ENCODE assay signal across 18 mouse cellular contexts in the genomic region with DNA sequence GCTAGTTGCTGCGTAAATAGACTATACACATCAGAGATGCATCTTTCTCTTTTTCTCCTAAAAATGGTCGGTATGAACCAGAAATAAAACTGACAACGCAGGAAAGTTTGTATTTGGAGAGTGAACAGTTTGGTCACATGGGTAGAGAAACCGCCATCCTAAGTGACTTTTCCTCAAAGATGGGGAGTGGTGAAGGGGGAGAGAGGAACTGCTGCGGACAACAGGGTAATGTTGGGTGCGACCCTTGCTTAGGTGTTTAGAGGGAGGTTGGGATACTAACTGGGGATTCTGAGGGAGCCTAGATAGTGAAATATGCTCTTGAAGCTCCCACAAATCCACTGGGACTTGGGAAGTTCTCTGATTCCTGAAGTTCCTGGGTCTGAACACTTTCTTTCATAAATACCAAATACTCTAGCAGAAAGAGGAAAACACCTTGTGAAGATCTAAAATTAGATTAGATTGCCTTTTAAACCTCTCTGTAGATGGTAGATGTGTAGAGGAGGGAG. TPM values are rescaled to one million over a fixed set of nuclear protein-coding genes. Genes with fewer than 3 reads are reported as not detected.
DNase-seq lines count a peak whose midpoint lies in the region; ATAC-seq and TF ChIP-seq lines count a peak whose summit lies in the region.
"Had no signal": no experiment of that assay in that cellular context is flagged by ENCODE, and none has a peak within 500 bp of the region (broad histone marks: within the 10 kb centered on the region; RNA-seq: fewer than 3 reads in every experiment).

No protein-coding gene starts in this region.

- WGBS in cerebellum, adult 2 months = 5% methylated on average over 6 of the region's 6 CpGs
- 1% methylated on average over 6 of the region's 6 CpGs for WGBS in hindbrain, embryonic 10.5 days
- under 1% methylated on average over 6 of the region's 6 CpGs for WGBS in midbrain, embryonic 12.5 days
- 0% methylated on average over 6 of the region's 6 CpGs for WGBS in neural tube, embryonic 14.5 days
- WGBS in thymus, adult 2 months = 3% methylated on average over 6 of the region's 6 CpGs
- 1% methylated on average over 6 of the region's 6 CpGs for WGBS in liver, embryonic 11.5 days

- peak overlapping the region; percentile 59; the same call in 1 of the 2 replicates for H3K27ac ChIP-seq in cerebellum, adult 2 months (ENCODE audit: insufficient read depth, low read length)
- no peak overlapping the region for H3K27ac ChIP-seq in hindbrain, embryonic 10.5 days
- H3K27ac ChIP-seq in midbrain, embryonic 12.5 days (replicated peaks) = peak overlapping the region; percentile 79
- H3K27ac ChIP-seq in neural tube, embryonic 14.5 days (ENCODE audit: low read depth, low read length) = peak overlapping the region; percentile 39; the same call in 1 of the 2 replicates
- H3K27ac ChIP-seq in thymus, adult 2 months (ENCODE audit: control insufficient read depth, insufficient read depth, low read length) = no peak overlapping the region
- H3K27ac ChIP-seq in liver, embryonic 11.5 days (ENCODE audit: low read depth, low read length) = no peak overlapping the region
- H3K27ac ChIP-seq: kidney, embryonic 15.5 days; lung, embryonic 15.5 days; stomach, embryonic 15.5 days had no signal

- H3K36me3 ChIP-seq in hindbrain, embryonic 10.5 days = no peaks in the 10 kb centered on the region
- no peaks in the 10 kb centered on the region for H3K36me3 ChIP-seq in midbrain, embryonic 12.5 days
- no peaks in the 10 kb centered on the region for H3K36me3 ChIP-seq in neural tube, embryonic 14.5 days (ENCODE audit: control insufficient read depth, insufficient read depth, low read length)
- H3K36me3 ChIP-seq in thymus, adult 2 months (ENCODE audit: control insufficient read depth, insufficient read depth, low read length) = no peaks in the 10 kb centered on the region
- H3K36me3 ChIP-seq in liver, embryonic 11.5 days (ENCODE audit: control insufficient read depth, insufficient read depth, low read length) = no peaks in the 10 kb centered on the region
- H3K36me3 ChIP-seq: kidney, embryonic 15.5 days; lung, embryonic 15.5 days; stomach, embryonic 15.5 days had no signal

- no peaks in the 10 kb centered on the region; the same call in 1 of the 2 replicates for H3K27me3 ChIP-seq in cerebellum, adult 2 months (ENCODE audit: control insufficient read depth, insufficient read depth, low read length)
- H3K27me3 ChIP-seq in hindbrain, embryonic 10.5 days (ENCODE audit: insufficient read depth, poor library complexity, severe bottlenecking) = peaks cover 100% of the 10 kb centered on the region
- H3K27me3 ChIP-seq in midbrain, embryonic 12.5 days = peaks cover 74% of the 10 kb centered on the region
- peaks cover 43% of the 10 kb centered on the region for H3K27me3 ChIP-seq in neural tube, embryonic 14.5 days (ENCODE audit: control insufficient read depth, insufficient read depth, low read length)
- peaks cover 12% of the 10 kb centered on the region for H3K27me3 ChIP-seq in thymus, adult 2 months (ENCODE audit: control insufficient read depth, insufficient read depth, low read length)
- H3K27me3 ChIP-seq in liver, embryonic 11.5 days (replicated peaks; ENCODE audit: control insufficient read depth, insufficient read depth, low read length) = peaks cover 83% of the 10 kb centered on the region

- H3K9me3 ChIP-seq in hindbrain, embryonic 10.5 days = no peaks in the 10 kb centered on the region
- 0 out of 2 replicates have a peak, but pooled peaks cover 3% of the 10 kb centered on the region for H3K9me3 ChIP-seq in midbrain, embryonic 12.5 days
- no peaks in the 10 kb centered on the region for H3K9me3 ChIP-seq in neural tube, embryonic 14.5 days (ENCODE audit: control insufficient read depth, low read length)
- no peaks in the 10 kb centered on the region for H3K9me3 ChIP-seq in liver, embryonic 11.5 days (ENCODE audit: control insufficient read depth, low read length)
- H3K9me3 ChIP-seq: kidney, embryonic 15.5 days; lung, embryonic 15.5 days; stomach, embryonic 15.5 days had no signal

- ATAC-seq in midbrain, embryonic 12.5 days (ENCODE audit: low FRiP score, low read depth) = no peak
- no peak for ATAC-seq in neural tube, embryonic 14.5 days (ENCODE audit: low read depth)
- no peak for ATAC-seq in frontal cortex, adult (ENCODE audit: low TSS enrichment)
- no peak for ATAC-seq in liver, embryonic 11.5 days (replicated peaks; ENCODE audit: low FRiP score)
- ATAC-seq: inflammation-experienced regulatory T-cells, adult 6 months had no signal

- 0 out of 2 replicates have a peak overlapping the region, but pooled peaks have one; percentile 32 for H3K9ac ChIP-seq in midbrain, embryonic 12.5 days (replicated peaks)
- H3K9ac ChIP-seq in neural tube, embryonic 14.5 days (replicated peaks; ENCODE audit: low read depth, low read length) = no peak overlapping the region; the same call in 1 of the 2 replicates
- no peak overlapping the region for H3K9ac ChIP-seq in liver, embryonic 11.5 days (ENCODE audit: low read depth, low read length)
- H3K9ac ChIP-seq: kidney, embryonic 15.5 days; lung, embryonic 15.5 days; stomach, embryonic 15.5 days had no signal

- H3K4me2 ChIP-seq in midbrain, embryonic 12.5 days (replicated peaks) = peak overlapping the region; percentile 43
- H3K4me2 ChIP-seq in neural tube, embryonic 14.5 days (ENCODE audit: low read depth, low read length) = peak overlapping the region; percentile 39; the same call in 1 of the 2 replicates
- H3K4me2 ChIP-seq in liver, embryonic 11.5 days = no peak overlapping the region
- H3K4me2 ChIP-seq: kidney, embryonic 15.5 days; lung, embryonic 15.5 days; stomach, embryonic 15.5 days had no signal

- H3K4me1 ChIP-seq in cerebellum, adult 2 months (ENCODE audit: control insufficient read depth, insufficient read depth, low read length) = no peaks in the 10 kb centered on the region; the same call in 1 of the 2 replicates
- peaks cover 30% of the 10 kb centered on the region for H3K4me1 ChIP-seq in hindbrain, embryonic 10.5 days (replicated peaks)
- H3K4me1 ChIP-seq in midbrain, embryonic 12.5 days = 0 out of 2 replicates have a peak, but pooled peaks cover 4% of the 10 kb centered on the region
- H3K4me1 ChIP-seq in neural tube, embryonic 14.5 days (ENCODE audit: control insufficient read depth, insufficient read depth, low read length) = no peaks in the 10 kb centered on the region
- H3K4me1 ChIP-seq in thymus, adult 2 months (replicated peaks; ENCODE audit: control insufficient read depth, insufficient read depth, low read length) = no peaks in the 10 kb centered on the region
- no peaks in the 10 kb centered on the region for H3K4me1 ChIP-seq in liver, embryonic 11.5 days (replicated peaks; ENCODE audit: control insufficient read depth, insufficient read depth, low read length)
- H3K4me1 ChIP-seq: kidney, embryonic 15.5 days; lung, embryonic 15.5 days; stomach, embryonic 15.5 days had no signal

- TF ChIP-seq CTCF in cerebellum, adult 2 months (IDR thresholded peaks at IDR 0.05; ENCODE audit: borderline replicate concordance, insufficient read depth, low read depth, low read length) = no peak
- no peak for TF ChIP-seq CTCF in thymus, adult 2 months (IDR thresholded peaks at IDR 0.05; ENCODE audit: borderline replicate concordance, control insufficient read depth, extremely low read depth, insufficient read depth, low read length, poor library complexity)

- no peak for DNase-seq in cerebellum, adult 2 months
- no peak for DNase-seq in cerebellum, adult 9-11 months
- DNase-seq in hindbrain, embryonic 10.5 days (ENCODE audit: low spot score) = no peak
- DNase-seq in thymus, adult 2 months = no peak
- no peak for DNase-seq in liver, embryonic 11.5 days (ENCODE audit: low spot score)
- DNase-seq: gastrocnemius, postnatal 36 days; layer of hippocampus, adult 9-11 months; thymus, postnatal 4 days had no signal

- H3K4me3 ChIP-seq in cerebellum, adult 2 months (replicated peaks; ENCODE audit: insufficient read depth, low read depth, low read length) = peak overlapping the region; percentile 83
- peak overlapping the region; percentile 42 for H3K4me3 ChIP-seq in hindbrain, embryonic 10.5 days
- peak overlapping the region; percentile 36 for H3K4me3 ChIP-seq in midbrain, embryonic 12.5 days
- H3K4me3 ChIP-seq in neural tube, embryonic 14.5 days (ENCODE audit: low read depth, low read length) = peak overlapping the region; percentile 14; the same call in 1 of the 2 replicates
- no peak overlapping the region for H3K4me3 ChIP-seq in thymus, adult 2 months (ENCODE audit: control insufficient read depth, insufficient read depth, low read length)
- H3K4me3 ChIP-seq in liver, embryonic 11.5 days (ENCODE audit: low read depth, low read length) = no peak overlapping the region
- H3K4me3 ChIP-seq: kidney, embryonic 15.5 days; lung, embryonic 15.5 days; stomach, embryonic 15.5 days had no signal

- TF ChIP-seq POLR2A in cerebellum, adult 2 months (IDR thresholded peaks at IDR 0.05; ENCODE audit: borderline replicate concordance, insufficient read depth, low read length) = no peak
- TF ChIP-seq POLR2A in thymus, adult 2 months (IDR thresholded peaks at IDR 0.05; ENCODE audit: control insufficient read depth, extremely low read depth, insufficient read depth, low read length, poor library complexity) = no peak

RNA-seq across cellular contexts. Expression of a gene that starts 40.7 kb away (rescaled TPM):
- 1,121 and 1,289 TPM in 2 replicates for polyA plus RNA-seq in cerebellum, adult 2 months (2012; rRNA removed)
- 6.9 and 8.1 TPM in 2 replicates for polyA plus RNA-seq in hindbrain, embryonic 10.5 days (2016; fragmentation: Nextera tagmentation; extraction: Ambion mirVana)
- polyA plus RNA-seq in midbrain, embryonic 12.5 days (2016; fragmentation: Nextera tagmentation; extraction: Ambion mirVana) = 11.9 and 17.2 TPM in 2 replicates
- polyA plus RNA-seq in neural tube, embryonic 14.5 days (2014; fragmentation: Nextera tagmentation; extraction: Ambion mirVana) = 28.7 and 30.5 TPM in 2 replicates
- polyA plus RNA-seq in thymus, adult 2 months (2012; rRNA removed) = 0.19 and 0.28 TPM in 2 replicates
- 0.04 and 0.06 TPM in 2 replicates for polyA plus RNA-seq in liver, embryonic 11.5 days (2014; fragmentation: Nextera tagmentation; extraction: Ambion mirVana)
- polyA plus RNA-seq: heart, embryonic 14.5 days; inflammation-experienced regulatory T-cells, adult 6 months; kidney, embryonic 15.5 days; liver, adult 2 months; small intestine, adult 2 months had no signal

RNA-seq across cellular contexts. Expression of a gene that starts 44.1 kb away (rescaled TPM):
- 37.4 and 45.3 TPM in 2 replicates for polyA plus RNA-seq in cerebellum, adult 2 months (2012; rRNA removed)
- 16.9 and 19.8 TPM in 2 replicates for polyA plus RNA-seq in hindbrain, embryonic 10.5 days (2016; fragmentation: Nextera tagmentation; extraction: Ambion mirVana)
- polyA plus RNA-seq in midbrain, embryonic 12.5 days (2016; fragmentation: Nextera tagmentation; extraction: Ambion mirVana) = 44.6 and 76.9 TPM in 2 replicates
- 46.7 and 50.5 TPM in 2 replicates for polyA plus RNA-seq in neural tube, embryonic 14.5 days (2014; fragmentation: Nextera tagmentation; extraction: Ambion mirVana)
- not detected in 2 replicates for polyA plus RNA-seq in thymus, adult 2 months (2012; rRNA removed)
- not detected in 2 replicates for polyA plus RNA-seq in liver, embryonic 11.5 days (2014; fragmentation: Nextera tagmentation; extraction: Ambion mirVana)
- polyA plus RNA-seq: heart, embryonic 14.5 days; inflammation-experienced regulatory T-cells, adult 6 months; kidney, embryonic 15.5 days; liver, adult 2 months; lung, embryonic 15.5 days; small intestine, adult 2 months had no signal

Comparison
In these comparisons a context has a peak if more than half of its experiments do, and no peak if none do; other contexts are left out.
1. H3K27ac ChIP-seq: peak in cerebellum, adult 2 months (single experiment), midbrain, embryonic 12.5 days (single experiment) and neural tube, embryonic 14.5 days (single experiment); none in hindbrain, embryonic 10.5 days (single experiment), thymus, adult 2 months (single experiment) and liver, embryonic 11.5 days (single experiment).
2. H3K4me3 ChIP-seq: peak in cerebellum, adult 2 months (single experiment), hindbrain, embryonic 10.5 days (single experiment), midbrain, embryonic 12.5 days (single experiment) and neural tube, embryonic 14.5 days (single experiment); none in thymus, adult 2 months (single experiment) and liver, embryonic 11.5 days (single experiment).
3. RNA of a gene that starts 40.7 kb away (polyA plus RNA-seq): 1,121 to 1,289 TPM in cerebellum, adult 2 months; 28.7 to 30.5 TPM in neural tube, embryonic 14.5 days, 11.9 to 17.2 TPM in midbrain, embryonic 12.5 days, 6.9 to 8.1 TPM in hindbrain, embryonic 10.5 days, 0.19 to 0.28 TPM in thymus, adult 2 months and 0.04 to 0.06 TPM in liver, embryonic 11.5 days; every median in the first group is over 10 times any median in the second.
4. RNA of a gene that starts 44.1 kb away (polyA plus RNA-seq): 46.7 to 50.5 TPM in neural tube, embryonic 14.5 days, 44.6 to 76.9 TPM in midbrain, embryonic 12.5 days, 37.4 to 45.3 TPM in cerebellum, adult 2 months and 16.9 to 19.8 TPM in hindbrain, embryonic 10.5 days; not detected in thymus, adult 2 months and not detected in liver, embryonic 11.5 days; every median in the first group is over 10 times any median in the second.